Mouse (Mus musculus) lung, embryonic 14.5 days (tissue): ENCODE data around the gene Ttc7b. TPM values are rescaled to one million over a fixed set of nuclear protein-coding genes. Genes with fewer than 3 reads are reported as not detected.

Experiments
- ATAC-seq: fragments of 200-750 bp; cut with Nextera tagmentation; 2 replicates; pipeline ENCODE4 v1.8.0; 2017; ENCODE audit warnings: mild to moderate bottlenecking, moderate TSS enrichment, moderate library complexity; ENCODE audit not compliant: insufficient read depth
- DNase-seq: peaks from one replicate; pipeline ENCODE4 v3.0.0-alpha.2; 2015
- H3K27ac ChIP-seq: fragments of 300-500 bp; sonication (generic); 2 replicates; pipeline ENCODE4 v1.5.1; 2014; ENCODE audit warnings: low read depth, mild to moderate bottlenecking, moderate library complexity
- H3K27me3 ChIP-seq: fragments of 300-500 bp; sonication (generic); 2 replicates; pipeline ENCODE4 v1.6.1; 2014; ENCODE audit warnings: low read length, control low read depth; ENCODE audit not compliant: insufficient read depth
- H3K36me3 ChIP-seq: fragments of 300-500 bp; sonication (generic); 2 replicates; pipeline ENCODE4 v1.6.1; 2014; ENCODE audit warnings: control low read depth; ENCODE audit not compliant: insufficient read depth
- H3K4me1 ChIP-seq: fragments of 300-500 bp; sonication (generic); 2 replicates; pipeline ENCODE4 v1.6.1; 2014; ENCODE audit warnings: antibody characterized with exemption, control low read depth; ENCODE audit not compliant: insufficient read depth
- H3K4me2 ChIP-seq: fragments of 300-500 bp; sonication (generic); 2 replicates; pipeline ENCODE4 v1.6.1; 2014; ENCODE audit warnings: mild to moderate bottlenecking
- H3K4me3 ChIP-seq: fragments of 300-500 bp; sonication (generic); 2 replicates; pipeline ENCODE4 v1.5.1; 2014; ENCODE audit warnings: low read depth, low read length
- H3K9ac ChIP-seq: fragments of 300-500 bp; sonication (generic); 2 replicates; pipeline ENCODE4 v1.6.1; 2014
- H3K9me3 ChIP-seq: fragments of 300-500 bp; sonication (generic); 2 replicates; pipeline ENCODE4 v1.6.1; 2016; ENCODE audit warnings: low read depth, low read length, control low read depth
- CTCF ChIP-seq: IDR thresholded peaks from 2 replicates; pipeline ENCODE4 v1.5.1; 2016; ENCODE audit warnings: antibody characterized with exemption, low read depth
- WGBS: fragments of 180-500 bp; shearing (Covaris S2); extraction: QIAGEN DNeasy Blood & Tissue Kit; methylation state at CpG from one replicate; pipeline ENCODE4 v1.1.7; 2014; 5-methylcytosine and 5-hydroxymethylcytosine counted together
- polyA plus RNA-seq: library from polyadenylated mRNA; unstranded; fragments of >200 nt; fragmentation: Nextera tagmentation; extraction: Ambion mirVana; gene quantifications from 2 replicates; pipeline ENCODE4 v1.2.1, GENCODE M21; 2014

The Ttc7b gene
- polyA plus RNA-seq, 1 experiment from 2014 or later = 8.1 TPM

DNA sequence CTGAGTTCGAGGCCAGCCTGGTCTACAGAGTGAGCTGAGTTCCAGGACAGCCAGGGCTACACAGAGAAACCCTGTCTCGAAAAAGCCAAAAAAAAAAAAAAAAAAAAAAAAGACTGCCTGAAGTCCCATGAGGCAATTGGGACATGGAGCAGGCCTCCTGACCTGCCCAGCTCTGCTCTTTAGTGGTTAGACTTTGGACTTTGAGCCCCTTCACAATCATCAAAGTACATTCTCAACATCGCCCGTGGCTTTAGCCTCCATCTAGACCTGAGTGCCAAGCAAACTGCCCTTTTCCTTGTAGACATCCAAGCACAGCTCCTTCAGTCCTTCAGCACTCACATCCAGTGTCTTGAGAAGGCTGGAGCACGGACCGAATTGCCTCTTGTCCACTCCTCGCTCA lies 164.2 kb downstream of the Ttc7b start:
- no peaks in the 10 kb centered on the region for H3K4me1 ChIP-seq
- WGBS = 89% methylated on average over 7 of the region's 7 CpGs

DNA sequence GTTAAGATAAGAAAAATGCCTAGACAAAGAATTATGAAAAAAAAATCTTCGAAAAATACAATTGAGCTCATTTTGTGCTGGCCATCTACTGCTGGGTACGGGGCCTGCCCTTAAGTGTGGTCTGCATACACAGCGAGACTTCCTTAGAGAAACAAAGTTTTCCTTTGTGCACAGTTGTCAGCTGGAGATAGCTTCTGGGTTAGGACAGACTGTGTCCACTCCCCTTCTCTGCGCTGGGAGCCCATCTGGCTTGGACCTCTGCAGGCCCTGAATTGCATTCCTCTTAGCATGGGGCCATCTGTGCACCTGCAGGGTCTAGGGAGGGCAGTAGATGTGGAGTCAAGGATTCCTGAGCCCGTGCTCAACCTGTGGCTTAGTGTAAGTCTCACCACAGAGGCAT lies 165.1 kb downstream of the Ttc7b start:
- H3K9ac ChIP-seq = no peak overlapping the region
- no peak for TF ChIP-seq CTCF
- H3K4me1 ChIP-seq = no peaks in the 10 kb centered on the region
- ATAC-seq (no peak), DNase-seq (no peak)
- 75% methylated on average over 5 of the region's 5 CpGs for WGBS
- H3K9me3 ChIP-seq = no peaks in the 10 kb centered on the region
- H3K27me3 ChIP-seq = no peaks in the 10 kb centered on the region
- no peak overlapping the region for H3K4me3 ChIP-seq
- H3K4me2 ChIP-seq = no peak overlapping the region
- peaks cover 16% of the 10 kb centered on the region; the same call in 1 of the 2 replicates for H3K36me3 ChIP-seq
- no peak overlapping the region for H3K27ac ChIP-seq

More for the DNA sequence above, 164.2 kb downstream of the Ttc7b start:
- DNase-seq = no peak
- Histone ChIP-seq H3K4me2 (no peak overlapping the region), H3K9ac (no peak overlapping the region), H3K4me3 (no peak overlapping the region), H3K36me3 (0 out of 2 replicates have a peak, but pooled peaks cover 15% of the 10 kb centered on the region), H3K27ac (no peak overlapping the region), H3K9me3 (no peaks in the 10 kb centered on the region), H3K27me3 (no peaks in the 10 kb centered on the region)
- no peak for ATAC-seq
- TF ChIP-seq CTCF = no peak

DNA sequence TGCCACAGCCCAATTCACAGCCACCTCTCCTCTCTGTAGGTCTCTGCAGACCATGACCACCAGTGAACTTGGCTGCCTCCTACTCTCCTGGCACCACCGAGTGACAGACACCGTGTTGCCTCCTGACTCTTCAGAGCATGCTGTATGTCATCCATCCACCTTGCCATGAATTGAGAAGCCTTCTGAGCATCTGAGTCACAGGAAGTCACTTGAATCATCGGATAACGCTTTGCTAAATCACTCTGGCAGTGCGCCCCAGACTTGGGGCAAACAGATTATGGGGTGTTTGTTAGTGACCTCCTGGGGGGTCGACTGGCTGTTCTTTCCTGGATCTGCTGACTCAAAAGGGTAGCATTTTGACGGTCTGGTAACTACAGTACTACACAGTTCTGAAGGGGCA lies 166.7 kb downstream of the Ttc7b start:
- DNase-seq = no peak
- no peaks in the 10 kb centered on the region for H3K4me1 ChIP-seq
- no peaks in the 10 kb centered on the region for H3K27me3 ChIP-seq
- H3K4me2 ChIP-seq = no peak overlapping the region
- 54% methylated on average over 7 of the region's 7 CpGs for WGBS
- no peaks in the 10 kb centered on the region for H3K9me3 ChIP-seq
- TF ChIP-seq CTCF = no peak
- no peak overlapping the region for H3K27ac ChIP-seq
- H3K4me3 ChIP-seq = no peak overlapping the region
- no peak overlapping the region for H3K9ac ChIP-seq
- H3K36me3 ChIP-seq = peaks cover 15% of the 10 kb centered on the region; the same call in 1 of the 2 replicates
- ATAC-seq = no peak

DNA sequence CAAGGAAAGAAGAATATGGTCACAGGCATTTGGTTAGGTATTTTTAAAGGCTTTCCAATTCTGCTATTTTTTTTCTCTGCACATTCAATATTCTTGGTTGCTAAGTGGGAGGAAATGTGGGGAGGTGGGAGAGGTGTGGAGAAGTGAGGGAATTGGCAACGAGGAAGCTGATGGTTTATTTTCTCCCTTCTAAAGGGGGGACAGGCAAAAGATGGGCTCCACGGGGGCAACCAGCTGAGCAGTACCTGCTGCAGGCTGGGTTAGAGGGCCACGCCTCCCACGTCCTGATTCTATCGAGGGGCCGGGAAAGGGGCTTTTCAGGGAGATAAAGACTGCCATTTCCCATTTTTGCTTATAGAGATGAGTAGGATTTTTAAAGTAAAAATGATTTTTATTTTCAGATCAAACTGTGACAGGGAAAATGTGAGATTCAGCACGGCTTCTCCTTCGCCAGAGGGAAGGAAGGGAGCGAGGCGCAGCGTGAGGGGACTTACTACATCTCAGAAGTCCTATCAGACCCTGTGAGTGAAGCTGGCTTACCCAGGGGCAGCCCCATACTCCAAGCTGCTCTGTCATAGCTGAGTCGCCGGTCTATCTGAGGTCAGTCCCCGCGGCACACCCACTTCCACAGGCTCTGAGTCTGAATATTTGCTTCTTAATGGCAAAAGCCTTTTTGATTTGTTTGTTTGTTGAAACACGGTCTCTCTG lies 167.4 kb downstream of the Ttc7b start:
- WGBS = 79% methylated on average over 16 of the region's 16 CpGs
- Histone ChIP-seq H3K36me3 (peaks cover 20% of the 10 kb centered on the region; the same call in 1 of the 2 replicates), H3K4me2 (no peak overlapping the region), H3K4me3 (no peak overlapping the region), H3K9ac (no peak overlapping the region), H3K27ac (no peak overlapping the region), H3K4me1 (no peaks in the 10 kb centered on the region), H3K9me3 (no peaks in the 10 kb centered on the region), H3K27me3 (no peaks in the 10 kb centered on the region)
- DNase-seq (no peak), ATAC-seq (no peak)
- TF ChIP-seq CTCF = no peak

DNA sequence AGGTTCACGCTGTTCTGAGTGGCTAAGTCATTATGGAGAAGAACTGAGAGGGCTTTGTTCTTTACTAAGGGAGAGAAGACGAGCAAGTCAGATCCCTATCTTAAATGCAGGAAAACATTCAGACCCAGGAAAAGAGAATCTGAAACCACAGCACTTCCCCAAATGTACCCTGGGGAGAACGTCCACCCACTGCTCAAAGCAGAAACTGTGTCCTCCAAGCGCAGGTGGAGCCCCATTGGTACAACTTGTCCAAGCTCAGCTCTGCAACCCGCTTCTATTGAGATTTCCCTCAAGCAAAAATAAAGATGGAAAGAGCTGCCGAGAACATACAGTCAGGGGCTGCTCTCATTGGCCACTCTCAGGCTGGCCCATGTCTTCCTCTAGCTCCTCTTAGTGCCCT lies 168.5 kb downstream of the Ttc7b start:
- Histone ChIP-seq H3K27ac (no peak overlapping the region), H3K9ac (no peak overlapping the region), H3K4me1 (no peaks in the 10 kb centered on the region), H3K4me2 (no peak overlapping the region), H3K27me3 (no peaks in the 10 kb centered on the region), H3K4me3 (no peak overlapping the region), H3K9me3 (no peaks in the 10 kb centered on the region), H3K36me3 (peaks cover 23% of the 10 kb centered on the region)
- no peak for DNase-seq
- TF ChIP-seq CTCF = no peak
- ATAC-seq = no peak
- WGBS = 78% methylated on average over 6 of the region's 6 CpGs

DNA sequence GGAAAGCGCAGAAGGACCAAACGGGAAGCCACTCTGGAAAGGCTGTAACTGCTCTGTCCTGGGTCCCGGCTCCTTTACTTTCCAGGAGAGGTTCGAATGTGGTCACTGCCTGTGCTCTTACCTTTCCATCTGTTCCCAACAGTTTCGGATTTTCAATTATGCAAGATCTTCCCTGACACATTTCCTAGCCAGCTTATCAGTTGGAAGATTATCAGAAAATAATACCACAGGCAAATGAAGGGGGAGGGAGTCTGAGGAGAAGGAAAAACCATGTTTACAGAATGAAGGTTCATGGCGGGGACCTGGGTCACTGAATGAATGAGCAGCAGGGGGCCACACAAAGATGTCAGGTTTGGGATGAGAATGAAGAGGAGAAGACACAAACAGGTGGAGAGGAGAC lies 177.1 kb downstream of the Ttc7b start:
- ATAC-seq = no peak
- no peak overlapping the region for H3K4me2 ChIP-seq
- DNase-seq = no peak
- no peak overlapping the region for H3K27ac ChIP-seq
- no peak overlapping the region for H3K9ac ChIP-seq
- no peaks in the 10 kb centered on the region for H3K4me1 ChIP-seq
- H3K36me3 ChIP-seq = peaks cover 21% of the 10 kb centered on the region; the same call in 1 of the 2 replicates
- no peaks in the 10 kb centered on the region for H3K27me3 ChIP-seq
- no peak overlapping the region for H3K4me3 ChIP-seq
- no peak for TF ChIP-seq CTCF
- 56% methylated on average over 6 of the region's 6 CpGs for WGBS
- H3K9me3 ChIP-seq = no peaks in the 10 kb centered on the region

DNA sequence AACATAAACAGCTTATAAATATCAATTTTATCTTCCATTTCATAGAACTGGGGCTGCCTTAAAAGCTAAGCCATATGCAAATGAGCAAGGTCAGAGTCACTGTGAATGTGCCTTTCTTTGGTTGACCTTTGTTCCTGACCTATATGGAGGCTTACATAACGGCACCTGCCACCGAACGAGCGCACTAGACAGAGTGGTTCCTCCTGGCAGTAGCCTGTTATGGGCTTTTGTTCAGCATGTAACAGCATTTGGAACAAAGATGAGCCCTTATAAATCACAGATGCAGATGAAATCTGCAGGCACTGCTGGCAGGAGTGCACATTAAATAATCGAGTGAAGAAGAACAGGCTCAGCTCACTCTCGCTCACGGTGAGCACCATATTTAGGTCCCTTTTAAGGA lies 179.0 kb downstream of the Ttc7b start:
- Histone ChIP-seq H3K27me3 (no peaks in the 10 kb centered on the region), H3K9me3 (no peaks in the 10 kb centered on the region), H3K9ac (no peak overlapping the region), H3K4me2 (no peak overlapping the region), H3K4me3 (no peak overlapping the region), H3K4me1 (no peaks in the 10 kb centered on the region), H3K27ac (no peak overlapping the region), H3K36me3 (peaks cover 15% of the 10 kb centered on the region; the same call in 1 of the 2 replicates)
- no peak for TF ChIP-seq CTCF
- DNase-seq (no peak), ATAC-seq (no peak)
- 76% methylated on average over 7 of the region's 7 CpGs for WGBS
